Mouse (Mus musculus) midbrain, embryonic 16.5 days (tissue): ENCODE data around the gene Cep57l1. TPM values are rescaled to one million over a fixed set of nuclear protein-coding genes. Genes with fewer than 3 reads are reported as not detected.

Experiments used
- ATAC-seq: fragments of 200-750 bp; cut with Nextera tagmentation; 2 replicates; pipeline ENCODE4 v1.8.0; 2017; ENCODE audit warnings: moderate TSS enrichment
- H3K27ac ChIP-seq: fragments of 300-500 bp; sonication (generic); 2 replicates; pipeline ENCODE4 v1.5.1; 2014; ENCODE audit warnings: mild to moderate bottlenecking, low read length, mixed read lengths
- H3K27me3 ChIP-seq: fragments of 300-500 bp; sonication (generic); 2 replicates; pipeline ENCODE4 v1.6.1; 2014; ENCODE audit warnings: low read depth, low read length, mixed read lengths; ENCODE audit not compliant: control insufficient read depth, insufficient read depth
- H3K36me3 ChIP-seq: fragments of 300-500 bp; sonication (generic); 2 replicates; pipeline ENCODE4 v1.6.1; 2014; ENCODE audit warnings: mild to moderate bottlenecking, low read length, moderate library complexity, mixed read lengths; ENCODE audit not compliant: control insufficient read depth, insufficient read depth
- H3K4me1 ChIP-seq: fragments of 300-500 bp; sonication (generic); 2 replicates; pipeline ENCODE4 v1.6.1; 2014; ENCODE audit warnings: mild to moderate bottlenecking, low read length, mixed read lengths; ENCODE audit not compliant: control insufficient read depth, insufficient read depth
- H3K4me2 ChIP-seq: fragments of 300-500 bp; sonication (generic); 2 replicates; pipeline ENCODE4 v1.6.1; 2014; ENCODE audit warnings: mild to moderate bottlenecking, low read length, mixed read lengths
- H3K4me3 ChIP-seq: fragments of 300-500 bp; sonication (generic); 2 replicates; pipeline ENCODE4 v1.5.1; 2014; ENCODE audit warnings: low read depth, mild to moderate bottlenecking, low read length, moderate library complexity, mixed read lengths
- H3K9ac ChIP-seq: fragments of 300-500 bp; sonication (generic); 2 replicates; pipeline ENCODE4 v1.6.1; 2014; ENCODE audit warnings: low read depth, low read length, mixed read lengths
- H3K9me3 ChIP-seq: fragments of 300-500 bp; sonication (generic); replicated peaks from 2 replicates; pipeline ENCODE4 v1.6.1; 2014; ENCODE audit warnings: mild to moderate bottlenecking, low read length, mixed read lengths; ENCODE audit not compliant: control insufficient read depth, poor library complexity, severe bottlenecking
- WGBS: fragments of 180-500 bp; shearing (Covaris S2); extraction: QIAGEN DNeasy Blood & Tissue Kit; methylation state at CpG from one replicate; pipeline ENCODE4 v1.1.7; 2014; 5-methylcytosine and 5-hydroxymethylcytosine counted together
- polyA plus RNA-seq: library from polyadenylated mRNA; unstranded; fragments of >200 nt; fragmentation: Nextera tagmentation; extraction: Ambion mirVana; gene quantifications from 2 replicates; pipeline ENCODE4 v1.2.1, GENCODE M21; 2015

Cep57l1 gene
- polyA plus RNA-seq, 1 experiment from 2014 or later: 15.9 TPM

DNA sequence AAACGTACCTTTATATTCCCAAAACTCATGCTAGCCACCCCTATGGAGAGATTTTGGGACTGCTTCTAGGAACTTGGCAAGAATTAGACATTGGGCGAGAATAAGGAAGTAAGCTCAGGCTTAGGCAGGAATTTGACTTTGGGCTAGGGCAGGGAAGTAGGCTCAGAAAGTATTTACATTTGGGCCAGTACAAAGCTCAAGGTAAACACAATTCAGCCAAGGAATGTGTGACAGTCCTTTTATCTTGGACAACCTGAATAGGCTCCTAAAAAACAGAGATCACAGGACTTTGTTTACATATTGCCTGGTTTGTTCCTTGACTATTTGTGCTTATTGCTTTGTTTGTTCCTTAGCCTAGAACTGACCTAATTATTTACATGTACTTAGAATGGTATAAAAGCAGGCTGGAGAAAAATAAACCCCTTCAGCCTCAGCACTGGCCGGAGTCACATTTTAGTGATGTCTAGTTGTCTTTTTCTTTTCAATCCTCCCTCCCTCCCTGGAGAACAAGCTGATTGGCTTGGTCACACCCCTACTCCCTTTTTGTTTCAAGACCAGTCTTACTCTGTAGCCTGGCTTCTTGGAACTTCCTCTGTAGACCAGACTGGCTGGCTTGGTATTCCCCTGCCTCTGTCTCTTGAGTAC, 45.8 kb downstream of the Cep57l1 start:
- no peak overlapping the region for H3K9ac ChIP-seq
- no peak overlapping the region for H3K4me2 ChIP-seq
- H3K36me3 ChIP-seq: no peaks in the 10 kb centered on the region
- 77% methylated on average over 3 of the region's 3 CpGs for WGBS
- H3K4me1 ChIP-seq: no peaks in the 10 kb centered on the region
- H3K4me3 ChIP-seq: no peak overlapping the region
- no peak overlapping the region for H3K27ac ChIP-seq
- no peak for ATAC-seq
- H3K27me3 ChIP-seq: no peaks in the 10 kb centered on the region
- H3K9me3 ChIP-seq: no peaks in the 10 kb centered on the region

GRCm38 (mm10) chr10:41760866-41761265, 48.8 kb downstream of the Cep57l1 start:
- ATAC-seq: no peak

GRCm38 (mm10) chr10:41758041-41758440, 51.6 kb downstream of the Cep57l1 start:
- H3K27me3 ChIP-seq: no peaks in the 10 kb centered on the region
- H3K4me3 ChIP-seq: no peak overlapping the region
- no peaks in the 10 kb centered on the region for H3K36me3 ChIP-seq
- H3K4me2 ChIP-seq: no peak overlapping the region
- no peaks in the 10 kb centered on the region for H3K9me3 ChIP-seq
- ATAC-seq: no peak
- no peak overlapping the region for H3K27ac ChIP-seq
- no peak overlapping the region for H3K9ac ChIP-seq
- no peaks in the 10 kb centered on the region for H3K4me1 ChIP-seq

More at GRCm38 (mm10) chr10:41760866-41761265, 48.8 kb downstream of the Cep57l1 start:
- Histone ChIP-seq H3K4me3 (no peak overlapping the region), H3K9me3 (no peaks in the 10 kb centered on the region), H3K27ac (no peak overlapping the region), H3K4me2 (no peak overlapping the region), H3K27me3 (no peaks in the 10 kb centered on the region), H3K4me1 (no peaks in the 10 kb centered on the region), H3K36me3 (no peaks in the 10 kb centered on the region), H3K9ac (no peak overlapping the region)
- WGBS: 80% methylated on average over 3 of the region's 3 CpGs

DNA sequence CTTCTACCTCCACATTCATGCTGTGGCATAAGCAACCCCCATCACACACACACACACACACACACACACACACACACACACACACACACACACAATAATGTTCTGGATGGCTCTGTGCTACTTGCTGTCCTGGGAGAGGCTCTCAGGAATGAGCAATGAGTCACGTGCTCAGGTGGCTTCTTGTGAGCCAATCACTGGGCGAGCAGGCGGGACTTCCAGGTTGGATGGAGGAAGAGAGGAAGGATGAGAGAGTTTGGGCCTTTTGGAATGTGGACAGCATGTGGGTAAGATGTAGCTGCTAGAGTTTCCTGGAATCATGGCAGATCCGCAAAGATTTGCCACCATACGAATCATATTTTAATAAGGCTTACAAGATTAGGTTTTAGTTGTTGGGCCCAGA, 52.4 kb downstream of the Cep57l1 start:
- Histone ChIP-seq H3K4me2 (no peak overlapping the region), H3K9me3 (no peaks in the 10 kb centered on the region), H3K27ac (no peak overlapping the region), H3K4me1 (no peaks in the 10 kb centered on the region), H3K9ac (no peak overlapping the region), H3K27me3 (no peaks in the 10 kb centered on the region), H3K4me3 (no peak overlapping the region), H3K36me3 (no peaks in the 10 kb centered on the region)
- ATAC-seq: no peak
- WGBS: 94% methylated on average over 5 of the region's 5 CpGs

DNA sequence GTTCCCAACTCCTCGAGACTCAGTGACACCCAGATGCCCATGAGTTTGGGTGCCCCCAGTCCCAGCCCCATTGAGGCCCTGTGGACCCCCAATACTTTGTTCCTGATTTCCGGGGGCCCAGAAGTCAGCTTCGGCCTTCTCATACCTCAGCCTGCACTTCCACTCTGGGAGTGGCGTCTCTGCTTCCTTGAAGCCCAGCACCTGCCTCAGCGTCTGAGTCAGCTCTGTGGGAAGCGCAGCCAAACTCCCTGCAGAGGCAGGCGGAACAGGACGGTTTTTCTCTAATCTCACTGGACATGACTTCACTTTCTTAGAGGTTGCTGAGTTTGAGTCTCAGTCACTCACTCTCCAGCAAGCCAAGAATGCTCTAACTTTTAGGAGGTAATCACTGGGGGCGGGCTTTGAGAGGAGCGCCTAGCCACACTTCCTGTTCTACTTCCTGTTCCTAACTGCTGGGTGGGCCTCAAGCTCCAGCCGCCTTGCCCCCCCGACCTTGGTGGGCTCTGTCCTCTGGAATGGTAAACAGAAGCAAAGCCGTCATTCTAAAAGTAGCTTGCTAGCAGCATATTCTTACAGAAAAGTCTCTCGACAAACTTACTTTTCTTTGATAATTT, 57.7 kb downstream of the Cep57l1 start:
- Histone ChIP-seq H3K9me3 (no peaks in the 10 kb centered on the region), H3K36me3 (no peaks in the 10 kb centered on the region), H3K4me3 (no peak overlapping the region), H3K27me3 (no peaks in the 10 kb centered on the region), H3K4me1 (no peaks in the 10 kb centered on the region), H3K27ac (no peak overlapping the region), H3K9ac (no peak overlapping the region), H3K4me2 (no peak overlapping the region)
- 88% methylated on average over 14 of the region's 14 CpGs for WGBS
- no peak for ATAC-seq

GRCm38 (mm10) chr10:41749306-41749705, 60.4 kb downstream of the Cep57l1 start:
- 90% methylated on average over 3 of the region's 3 CpGs for WGBS
- ATAC-seq: no peak
- Histone ChIP-seq H3K4me1 (no peaks in the 10 kb centered on the region), H3K27me3 (no peaks in the 10 kb centered on the region), H3K9me3 (no peaks in the 10 kb centered on the region), H3K4me2 (no peak overlapping the region), H3K4me3 (no peak overlapping the region), H3K9ac (no peak overlapping the region), H3K27ac (no peak overlapping the region), H3K36me3 (no peaks in the 10 kb centered on the region)

- Histone ChIP-seq H3K9ac (no peak overlapping the region), H3K36me3 (no peaks in the 10 kb centered on the region), H3K4me1 (no peaks in the 10 kb centered on the region), H3K27me3 (no peaks in the 10 kb centered on the region), H3K27ac (no peak overlapping the region), H3K4me2 (no peak overlapping the region), H3K9me3 (no peaks in the 10 kb centered on the region), H3K4me3 (no peak overlapping the region)
- WGBS: 87% methylated on average over 5 of the region's 5 CpGs
- ATAC-seq: no peak
These were observed 63.1 kb downstream of the Cep57l1 start for GRCm38 (mm10) chr10:41746554-41746953.

- Histone ChIP-seq H3K9ac (no peak overlapping the region), H3K27me3 (no peaks in the 10 kb centered on the region), H3K4me3 (no peak overlapping the region), H3K4me2 (no peak overlapping the region), H3K36me3 (no peaks in the 10 kb centered on the region), H3K4me1 (no peaks in the 10 kb centered on the region), H3K9me3 (no peaks in the 10 kb centered on the region), H3K27ac (no peak overlapping the region)
- ATAC-seq: no peak
- 78% methylated on average over 4 of the region's 4 CpGs for WGBS
These were observed 65.7 kb downstream of the Cep57l1 start for GRCm38 (mm10) chr10:41744006-41744405.

- Histone ChIP-seq H3K4me3 (no peak overlapping the region), H3K36me3 (no peaks in the 10 kb centered on the region), H3K27ac (no peak overlapping the region), H3K9ac (no peak overlapping the region), H3K27me3 (no peaks in the 10 kb centered on the region), H3K9me3 (no peaks in the 10 kb centered on the region), H3K4me1 (peaks cover 5% of the 10 kb centered on the region), H3K4me2 (no peak overlapping the region)
- WGBS: 94% methylated on average over 2 of the region's 2 CpGs
- no peak for ATAC-seq
These were observed 69.5 kb downstream of the Cep57l1 start for GRCm38 (mm10) chr10:41740221-41740620.
